Mouse (Mus musculus) gastrocnemius, adult 8-10 months (tissue): ENCODE results near the gene Tmie. TPM values are rescaled to one million over a fixed set of nuclear protein-coding genes. Genes with fewer than 3 reads are reported as not detected.

Source experiments
- DNase-seq, 2 experiments: peaks; one replicate each; pipeline ENCODE4 v3.0.0; 2022; ENCODE audit warnings: low spot score in 2 of 2
- total RNA-seq, 4 experiments: library from RNA; stranded (reverse); gene quantifications; 2 replicates each; pipeline ENCODE4 v1.2.4; 2022

Gene Tmie
- total RNA-seq: under 1 TPM; 0.41 to 0.81 (median 0.64) TPM

DNA sequence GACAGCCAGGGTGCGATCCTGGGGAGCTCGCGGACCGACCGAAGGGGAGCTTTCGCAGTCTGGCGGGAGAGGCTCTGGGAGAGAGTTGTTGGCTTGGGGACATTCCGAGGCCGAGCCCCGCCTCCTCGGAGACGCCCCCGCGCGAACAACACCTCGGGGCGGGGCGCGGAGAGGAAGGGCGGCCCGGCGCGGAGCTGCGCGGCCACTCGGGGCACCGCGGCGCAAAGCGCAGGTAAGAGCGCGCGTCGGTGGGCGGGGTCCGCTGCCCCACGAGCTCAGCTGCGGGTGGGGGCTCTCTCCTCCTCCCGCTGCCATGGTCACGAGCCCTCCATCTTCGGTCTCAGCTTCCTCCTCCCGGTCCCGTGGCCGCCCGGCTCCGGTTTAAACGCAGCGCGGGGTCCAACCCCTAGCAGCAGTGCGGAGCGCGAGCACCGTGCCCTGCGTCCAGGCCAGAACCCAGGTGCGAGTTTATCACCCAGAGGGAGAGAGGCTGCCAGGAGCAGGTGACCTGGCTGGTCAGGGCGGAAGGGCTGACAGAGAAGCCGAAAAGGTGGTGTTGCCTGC is at the start of gene Tmie:
Gene Tmie, minus strand, starts transcription at position 116 of the 564 bp plus-strand sequence.
- peak; percentile 57 to 71 for DNase-seq

DNA sequence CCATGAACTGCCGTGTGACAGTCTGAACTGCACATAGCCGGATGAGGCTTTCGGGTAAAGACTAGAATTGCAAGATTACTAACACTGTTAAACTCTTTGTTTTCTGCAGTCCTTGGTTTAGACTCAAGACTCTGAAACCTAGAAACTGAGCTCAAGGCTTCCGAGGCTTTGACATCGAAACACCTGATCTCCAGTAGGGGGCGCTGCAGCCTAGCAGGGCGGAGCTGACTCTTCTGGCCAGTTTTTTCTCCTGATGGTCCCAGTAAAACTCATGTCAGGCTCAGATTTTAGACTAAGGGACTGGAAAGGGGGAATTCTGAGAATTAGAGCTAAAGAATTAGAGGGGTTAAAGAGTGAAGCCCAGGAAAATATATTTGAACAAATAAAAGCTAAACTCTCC is 42.8 kb upstream of the Tmie start:
- peak; percentile 51 to 57 for DNase-seq

- DNase-seq: no peak
Observed at GRCm38 (mm10) chr9:110920665-110921419, 40.9 kb upstream of the Tmie start.

DNA sequence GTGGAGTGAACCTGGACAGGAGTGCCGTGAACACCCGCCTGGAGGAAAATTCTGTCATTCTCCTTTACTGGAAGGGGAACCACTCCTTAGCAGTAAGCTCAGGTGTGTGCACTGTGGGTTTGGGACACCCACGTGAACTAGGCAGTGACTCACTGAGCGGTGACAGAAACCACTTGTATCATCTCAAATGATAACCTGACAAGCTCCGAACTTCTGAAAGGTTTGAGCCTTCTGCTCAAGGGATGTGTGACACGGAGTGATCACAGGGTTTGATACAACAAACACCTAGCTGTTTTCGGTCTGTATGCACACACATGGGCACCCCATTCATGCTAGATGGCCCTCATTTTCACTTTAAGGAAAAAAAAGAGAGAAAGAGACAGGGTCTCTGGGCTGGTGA is 36.9 kb upstream of the Tmie start, which contains the start of gene Fam240a:
Gene Fam240a, minus strand, starts transcription at position 76 of the 400 bp plus-strand sequence.
- no peak for DNase-seq

GRCm38 (mm10) chr9:110915466-110915865 is 35.6 kb upstream of the Tmie start:
- DNase-seq: no peak

GRCm38 (mm10) chr9:110914631-110915236 is 34.8 kb upstream of the Tmie start:
- DNase-seq: no peak

DNA sequence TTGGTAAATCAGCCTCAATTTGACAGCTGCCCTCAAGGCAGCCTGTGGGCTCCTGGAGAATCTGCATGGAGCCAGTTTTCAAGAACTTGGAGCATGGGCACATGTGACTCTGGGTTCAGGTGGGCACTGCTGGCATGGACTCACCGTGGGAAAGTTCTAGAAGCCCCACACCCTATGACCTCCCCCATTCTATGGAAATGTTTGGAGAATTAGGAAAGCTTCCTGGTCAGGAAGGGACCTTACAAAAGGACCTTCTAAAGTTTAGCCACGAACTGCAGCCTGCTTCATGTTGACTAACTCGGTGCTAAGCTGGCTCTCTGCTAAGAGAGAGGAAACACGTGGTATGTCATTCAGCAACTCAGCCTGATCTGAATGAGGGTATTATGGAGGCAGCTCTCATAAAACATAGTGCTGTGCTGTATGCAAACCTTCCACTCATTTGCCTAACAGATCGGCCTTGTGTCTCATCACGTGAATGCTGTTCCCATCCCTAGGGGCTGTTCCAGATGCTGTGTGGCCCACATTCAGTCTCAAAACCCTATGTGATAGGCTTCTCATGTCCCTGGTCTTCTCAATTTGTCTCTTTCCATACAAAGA is 29.6 kb upstream of the Tmie start:
- DNase-seq: no peak

- DNase-seq: no peak
Observed at GRCm38 (mm10) chr9:110908631-110909016, 28.7 kb upstream of the Tmie start.

GRCm38 (mm10) chr9:110907838-110908630 is 28.1 kb upstream of the Tmie start:
- no peak for DNase-seq

DNA sequence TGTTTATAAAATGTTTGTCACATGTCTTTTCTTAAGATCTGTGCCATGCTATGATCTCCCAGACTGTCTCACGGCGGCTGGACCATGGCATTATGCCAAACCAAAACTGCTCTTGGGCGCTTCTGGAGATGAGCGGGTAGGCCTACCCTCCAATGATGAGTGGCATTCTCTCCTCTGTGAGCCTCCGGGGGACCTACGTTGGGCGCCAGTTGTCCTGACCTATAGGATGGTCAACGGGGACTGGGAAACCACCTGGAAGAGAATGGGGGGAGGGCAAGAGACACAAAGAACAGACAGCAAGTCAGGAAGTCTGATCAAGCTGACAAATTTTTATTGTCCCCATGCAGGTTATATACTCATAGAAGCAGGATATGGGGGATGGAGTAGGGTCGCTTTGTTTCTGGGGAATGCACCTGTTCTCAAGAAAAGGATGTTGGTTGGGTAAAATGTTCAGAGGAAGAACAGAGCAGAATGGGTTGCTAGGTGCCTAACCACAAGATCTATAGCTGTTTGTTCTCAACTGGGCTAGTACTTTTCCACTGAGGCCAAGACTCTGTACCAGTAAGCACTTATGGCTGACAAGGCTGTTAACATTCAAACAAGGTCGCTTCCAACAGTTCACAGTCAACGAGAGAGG is 27.4 kb upstream of the Tmie start:
- DNase-seq: no peak

DNA sequence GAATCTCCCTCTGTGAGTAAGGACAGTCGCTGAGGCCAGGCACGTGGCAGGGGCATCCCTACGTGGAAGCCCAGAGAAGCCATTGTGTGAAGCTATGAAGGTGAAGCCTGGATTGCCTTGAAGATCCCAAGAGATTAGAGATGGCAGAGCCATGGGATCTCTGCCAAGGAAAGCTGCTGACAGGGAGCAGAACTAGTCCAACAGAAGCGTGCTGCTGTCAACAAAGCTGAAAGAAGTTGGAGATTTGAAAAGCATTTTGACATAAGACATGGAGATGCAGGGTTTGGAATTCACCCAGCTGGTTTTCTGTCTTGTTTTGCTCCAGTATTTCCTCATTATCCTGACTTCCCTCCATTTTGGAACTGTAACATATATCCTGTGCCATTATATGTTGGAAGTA is 22.4 kb upstream of the Tmie start:
- no peak for DNase-seq

GRCm38 (mm10) chr9:110901204-110901603 is 21.3 kb upstream of the Tmie start:
- DNase-seq: no peak

- DNase-seq: no peak
Observed at GRCm38 (mm10) chr9:110899451-110900008, 19.6 kb upstream of the Tmie start.

DNA sequence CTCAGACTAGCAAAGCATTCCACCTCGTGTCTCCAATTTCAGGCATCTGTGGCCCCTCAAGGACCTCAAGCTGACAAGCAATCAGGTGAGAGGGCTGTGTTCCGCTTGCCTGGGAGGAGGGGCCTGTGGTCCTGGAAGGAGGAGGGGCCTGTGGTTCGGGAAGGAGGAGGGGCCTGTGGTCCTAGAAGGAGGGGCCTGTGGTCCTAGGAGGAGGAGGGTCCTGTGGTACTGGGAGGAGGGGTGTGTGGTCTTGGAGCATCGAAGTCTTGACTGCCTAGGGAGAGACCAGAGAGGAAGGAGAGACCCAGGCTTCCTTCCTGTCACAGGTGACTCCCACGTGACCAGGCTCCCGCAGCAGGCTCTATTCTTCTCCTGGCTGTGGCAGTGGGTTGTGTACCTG is 16.7 kb upstream of the Tmie start:
- no peak for DNase-seq

DNA sequence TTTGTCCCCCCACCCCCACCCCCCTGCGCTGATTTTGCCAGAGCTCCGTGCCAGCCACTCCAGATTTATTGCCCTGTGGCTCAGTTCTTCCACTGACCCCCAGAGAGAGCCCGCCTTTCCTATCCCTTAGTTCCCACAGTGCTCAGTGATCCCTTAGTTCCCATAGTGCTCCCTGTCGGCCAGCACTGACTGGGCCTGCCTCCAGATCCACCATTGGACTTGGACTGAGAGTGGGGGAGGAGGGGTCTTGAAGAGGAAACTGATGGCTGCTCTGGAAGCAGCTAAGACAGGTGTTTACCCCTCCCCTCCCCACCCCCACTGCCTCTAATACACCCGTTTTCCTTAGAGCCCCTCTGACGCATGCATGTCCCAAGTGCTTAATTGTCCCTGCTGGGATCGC is 16.1 kb upstream of the Tmie start:
- DNase-seq: no peak

DNA sequence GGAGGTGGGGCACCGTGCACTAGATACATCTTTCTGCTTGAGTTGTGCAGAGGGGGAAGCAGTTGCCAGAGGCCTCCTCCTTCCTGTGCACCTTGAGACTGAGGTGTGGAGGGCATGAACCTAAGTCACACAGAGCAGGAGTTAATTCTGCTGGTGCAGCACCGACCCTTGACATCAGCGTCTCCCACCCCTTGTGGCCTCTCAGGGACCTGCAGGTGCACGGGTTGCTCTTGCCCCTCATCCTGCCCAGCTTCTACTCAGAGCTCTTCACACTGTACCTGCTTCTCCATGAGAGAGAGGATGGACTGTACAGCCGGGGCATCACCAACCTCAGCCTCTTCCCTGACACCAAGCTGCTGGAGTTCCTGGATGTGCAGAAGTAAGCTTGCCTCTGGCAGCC is 15.6 kb upstream of the Tmie start:
- no peak for DNase-seq

GRCm38 (mm10) chr9:110893429-110893828 is 13.5 kb upstream of the Tmie start:
- DNase-seq: no peak

DNA sequence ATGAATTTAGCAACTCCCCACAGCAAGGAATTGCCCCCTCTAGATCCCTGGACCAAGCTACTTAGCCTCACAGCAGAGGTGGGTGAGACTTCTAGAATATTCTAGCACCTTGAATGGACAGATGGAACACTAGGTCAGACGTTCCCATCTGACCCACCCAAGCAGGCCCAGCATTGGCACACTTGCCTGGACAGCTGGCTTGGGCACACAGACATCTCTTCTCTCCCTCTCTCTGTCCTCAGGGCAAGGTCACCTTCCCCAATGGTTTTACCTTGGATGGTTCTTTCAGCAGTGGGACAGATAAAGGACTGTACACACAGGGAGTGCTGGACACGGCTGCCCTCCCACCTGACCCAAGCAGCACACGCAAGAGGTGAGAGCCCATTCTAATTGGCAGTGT is 12.6 kb upstream of the Tmie start:
- DNase-seq: no peak

DNA sequence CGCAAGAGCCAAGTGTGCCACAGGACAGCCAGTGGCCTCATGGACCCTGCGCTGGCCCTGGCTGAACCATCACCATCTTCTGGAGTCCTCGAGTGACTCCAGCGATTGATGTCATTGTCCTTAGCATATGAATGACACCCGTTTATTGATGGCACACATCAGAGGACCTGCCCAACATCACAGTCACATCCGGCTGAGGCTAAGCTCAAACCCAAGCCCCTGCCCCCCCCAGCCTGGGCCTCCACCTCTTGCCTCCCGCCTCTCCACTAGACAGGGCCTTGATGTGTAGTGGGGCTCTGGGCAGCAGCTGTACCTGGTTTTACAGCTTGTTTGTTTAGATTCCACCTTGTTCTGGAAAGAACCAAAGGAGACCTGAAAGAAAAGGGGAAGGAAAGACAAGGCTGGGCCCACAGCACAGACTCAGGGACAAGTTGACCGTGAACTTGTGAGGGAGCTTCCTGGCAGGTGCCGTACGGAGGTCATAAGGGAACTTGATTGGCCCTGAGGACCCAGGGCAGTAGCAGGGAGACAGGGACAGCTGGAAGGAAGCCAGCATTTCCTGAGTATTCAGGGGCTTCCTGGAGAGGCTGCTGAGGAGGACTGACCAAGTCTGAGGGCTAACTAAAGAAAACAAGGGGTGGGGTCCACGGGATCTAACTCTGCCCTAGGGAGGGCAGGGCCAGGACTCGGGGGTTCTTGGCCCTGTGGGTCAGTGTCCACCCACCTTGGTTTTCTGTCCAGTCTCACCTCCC is 11.3 kb upstream of the Tmie start:
- DNase-seq: no peak
